Mouse (Mus musculus) lung, postnatal 25 days (tissue): ENCODE results near the gene Prss16.

ENCODE experiments used
- DNase-seq: peaks from one replicate; pipeline ENCODE4 v3.0.0; 2022; ENCODE audit warnings: low spot score

Gene Prss16

GRCm38 (mm10) chr13:22009642-22010041 lies at the start of gene Prss16:
TSS of gene Prss16 (minus strand) at chr13:22009742.
- no peak for DNase-seq

GRCm38 (mm10) chr13:22053754-22054153 lies 44.2 kb upstream of the Prss16 start:
- no peak for DNase-seq

- DNase-seq: no peak
Measured at GRCm38 (mm10) chr13:22051523-22051859, 41.9 kb upstream of the Prss16 start.

GRCm38 (mm10) chr13:22050591-22051522 lies 41.3 kb upstream of the Prss16 start:
- peak; percentile 91 for DNase-seq

GRCm38 (mm10) chr13:22049737-22050440 lies 40.3 kb upstream of the Prss16 start:
- DNase-seq: no peak

GRCm38 (mm10) chr13:22049041-22049440 lies 39.5 kb upstream of the Prss16 start:
- no peak for DNase-seq

- DNase-seq: no peak
Measured at GRCm38 (mm10) chr13:22045311-22045710, 35.8 kb upstream of the Prss16 start.

- DNase-seq: no peak
Measured at GRCm38 (mm10) chr13:22044432-22045155, 35.1 kb upstream of the Prss16 start.

GRCm38 (mm10) chr13:22043503-22044431 lies 34.2 kb upstream of the Prss16 start:
- peak; percentile 57 for DNase-seq

- peak; percentile 97 for DNase-seq
Measured at GRCm38 (mm10) chr13:22042568-22043502, 33.3 kb upstream of the Prss16 start, which contains the start of the genes Hist1h2ag and Hist1h2bj. TSS of gene Hist1h2ag (minus strand) at chr13:22042944. TSS of gene Hist1h2bj (plus strand) at chr13:22043214.

GRCm38 (mm10) chr13:22041651-22042567 lies 32.4 kb upstream of the Prss16 start:
- no peak for DNase-seq

GRCm38 (mm10) chr13:22041142-22041536 lies 31.6 kb upstream of the Prss16 start, which contains the start of gene Hist1h4i:
TSS of gene Hist1h4i (minus strand) at chr13:22041362.
- DNase-seq: peak; percentile 95

- DNase-seq: no peak
Measured at GRCm38 (mm10) chr13:22040464-22041141, 31.1 kb upstream of the Prss16 start.

GRCm38 (mm10) chr13:22039951-22040463 lies 30.5 kb upstream of the Prss16 start:
- DNase-seq: no peak

- DNase-seq: no peak
Measured at GRCm38 (mm10) chr13:22039364-22039763, 29.8 kb upstream of the Prss16 start.

- no peak for DNase-seq
Measured at GRCm38 (mm10) chr13:22037415-22037814, 27.9 kb upstream of the Prss16 start.

GRCm38 (mm10) chr13:22036986-22037385 lies 27.4 kb upstream of the Prss16 start:
- no peak for DNase-seq
